Mouse (Mus musculus) cerebellum, adult 2 months (tissue): ENCODE measurements around the gene Wnt7b. TPM values are rescaled to one million over a fixed set of nuclear protein-coding genes. Genes with fewer than 3 reads are reported as not detected.

Experiments used
- DNase-seq, 2 experiments: peaks; one replicate each; pipeline ENCODE4 v3.0.0; 2021
- H3K27ac ChIP-seq: fragments of 200-500 bp; 2 replicates; pipeline ENCODE4 v1.5.1; 2012; ENCODE audit warnings: low read length, control low read depth, inconsistent platforms; ENCODE audit not compliant: insufficient read depth
- H3K27me3 ChIP-seq: fragments of 200-500 bp; 2 replicates; pipeline ENCODE4 v1.6.1; 2012; ENCODE audit warnings: inconsistent platforms, mild to moderate bottlenecking, low read length, moderate library complexity; ENCODE audit not compliant: control insufficient read depth, insufficient read depth
- H3K4me1 ChIP-seq: fragments of 200-500 bp; 2 replicates; pipeline ENCODE4 v1.6.1; 2011; ENCODE audit warnings: low read length; ENCODE audit not compliant: control insufficient read depth, insufficient read depth
- H3K4me3 ChIP-seq: fragments of 200-500 bp; replicated peaks from 2 replicates; pipeline ENCODE3; 2011; ENCODE audit warnings: mild to moderate bottlenecking, low read depth, low read length, control low read depth; ENCODE audit not compliant: insufficient read depth
- CTCF ChIP-seq: fragments of 200-500 bp; IDR thresholded peaks from 2 replicates; pipeline ENCODE4 v1.5.1; 2011; ENCODE audit warnings: low read depth, mild to moderate bottlenecking, control low read depth, low read length, moderate library complexity, borderline replicate concordance; ENCODE audit not compliant: insufficient read depth
- POLR2A ChIP-seq: fragments of 200-500 bp; IDR thresholded peaks from 2 replicates; pipeline ENCODE4 v1.6.1; 2011; ENCODE audit warnings: low read length, control low read depth, borderline replicate concordance; ENCODE audit not compliant: insufficient read depth
- WGBS: fragments of 180-500 bp; shearing (Covaris S2); methylation state at CpG from one replicate; pipeline ENCODE4 v1.1.7; 2018; 5-methylcytosine and 5-hydroxymethylcytosine counted together
- polyA plus RNA-seq: library from polyadenylated mRNA; depleted of rRNA; stranded (reverse); fragments of >200 nt; gene quantifications from 2 replicates; pipeline ENCODE4 v1.2.3, GENCODE M21; 2012; rRNA removed

Wnt7b gene
- polyA plus RNA-seq, 1 experiment, result 14.7 TPM

DNA sequence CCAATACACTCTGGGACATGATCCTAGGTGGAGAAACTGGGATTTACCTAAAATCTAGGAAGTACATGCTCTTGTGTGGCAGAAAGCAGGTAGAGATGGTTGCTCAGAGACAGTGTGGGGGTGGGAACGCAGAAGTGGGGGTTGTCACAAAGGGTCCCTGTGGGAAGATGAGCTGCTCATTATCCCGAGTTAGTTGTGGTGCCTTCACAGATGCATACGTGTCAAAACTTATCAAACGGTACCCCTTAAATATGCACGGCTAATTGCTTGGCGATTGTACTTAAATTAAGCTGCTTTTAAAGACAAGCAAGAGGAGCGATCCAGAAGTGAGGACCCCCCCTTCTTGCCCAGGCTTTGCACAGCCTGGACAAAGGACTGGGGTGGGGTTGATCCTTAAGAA is 92.5 kb downstream of the Wnt7b start:
- TF ChIP-seq CTCF, result no peak
- TF ChIP-seq POLR2A, result no peak
- H3K27ac ChIP-seq, result no peak overlapping the region
- no peaks in the 10 kb centered on the region for H3K27me3 ChIP-seq
- WGBS, result 48% methylated on average over 7 of the region's 7 CpGs
- H3K4me3 ChIP-seq, result no peak overlapping the region
- H3K4me1 ChIP-seq, result peaks cover 9% of the 10 kb centered on the region
- no peak for DNase-seq

DNA sequence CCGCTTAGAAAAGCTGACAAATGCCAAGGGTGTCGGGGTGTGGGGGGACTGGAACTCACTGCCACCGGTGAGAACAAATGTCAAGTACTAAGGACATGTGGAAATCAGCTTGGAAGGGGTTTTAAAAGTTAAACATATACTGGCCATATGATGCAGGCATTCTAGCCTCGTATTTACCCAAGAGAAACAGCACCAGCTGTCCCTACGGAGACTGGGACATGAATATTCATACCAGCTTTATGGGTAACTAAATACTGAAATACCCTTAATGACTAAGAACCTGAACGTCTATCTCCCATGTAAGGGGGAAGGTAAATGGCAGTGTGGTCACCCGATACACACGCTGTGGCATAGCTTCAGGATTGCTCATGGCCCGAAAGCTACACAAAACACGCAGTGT is 93.4 kb downstream of the Wnt7b start:
- Histone ChIP-seq H3K4me3 (no peak overlapping the region), H3K27ac (no peak overlapping the region), H3K27me3 (no peaks in the 10 kb centered on the region), H3K4me1 (peaks cover under 1% of the 10 kb centered on the region; the same call in 1 of the 2 replicates)
- DNase-seq, result no peak
- WGBS, result 87% methylated on average over 10 of the region's 10 CpGs
- TF ChIP-seq CTCF (no peak), POLR2A (no peak)

Other genes starting within 250 kb of the Wnt7b start
- gene Atxn10, start 246.2 kb downstream of the Wnt7b start, polyA plus RNA-seq, result 271 and 274 TPM in 2 replicates
- gene 7530416G11Rik, start 79.2 kb downstream of the Wnt7b start, polyA plus RNA-seq, result not detected in 2 replicates
- gene Ppara, start 152.5 kb upstream of the Wnt7b start, polyA plus RNA-seq, result 1.1 and 1.5 TPM in 2 replicates
- gene Cdpf1, start 229.2 kb upstream of the Wnt7b start, polyA plus RNA-seq, result 21.6 and 24.1 TPM in 2 replicates
- gene Pkdrej, start 239.3 kb upstream of the Wnt7b start, polyA plus RNA-seq, result 0.21 and 0.25 TPM in 2 replicates
- gene Ttc38, start 249.8 kb upstream of the Wnt7b start, polyA plus RNA-seq, result 5.1 and 6.1 TPM in 2 replicates